Mouse (Mus musculus) lung, adult 2 months (tissue): ENCODE measurements at regions not wholly inside any gene's neighbourhood (a gene's known extent, or its start where the extent isn't known, plus 50 kb on each side); places are given as distances from the start of the nearest gene placed in this dataset.

ENCODE experiments used
- CTCF ChIP-seq: fragments of 200-500 bp; IDR thresholded peaks from 2 replicates; pipeline ENCODE4 v1.5.1; 2011; ENCODE audit warnings: mild to moderate bottlenecking, low read length, control low read depth; ENCODE audit not compliant: insufficient read depth
- POLR2A ChIP-seq: fragments of 200-500 bp; IDR thresholded peaks from 2 replicates; pipeline ENCODE4 v1.6.1; 2011; ENCODE audit warnings: low read depth, mild to moderate bottlenecking, control low read depth, low read length, borderline replicate concordance; ENCODE audit errors: extremely low read depth

- TF ChIP-seq CTCF: no peak
- no peak for TF ChIP-seq POLR2A
These were observed 155.7 kb upstream of the Ccdc122 start for GRCm38 (mm10) chr14:76880851-76881250.
